Mouse (Mus musculus): ENCODE data around the gene Dnaja1. TPM values are rescaled to one million over a fixed set of nuclear protein-coding genes. Genes with fewer than 3 reads are reported as not detected.

Dnaja1 gene
- polyA plus RNA-seq, 1 experiment from 2014 or later: 546 TPM

DNA sequence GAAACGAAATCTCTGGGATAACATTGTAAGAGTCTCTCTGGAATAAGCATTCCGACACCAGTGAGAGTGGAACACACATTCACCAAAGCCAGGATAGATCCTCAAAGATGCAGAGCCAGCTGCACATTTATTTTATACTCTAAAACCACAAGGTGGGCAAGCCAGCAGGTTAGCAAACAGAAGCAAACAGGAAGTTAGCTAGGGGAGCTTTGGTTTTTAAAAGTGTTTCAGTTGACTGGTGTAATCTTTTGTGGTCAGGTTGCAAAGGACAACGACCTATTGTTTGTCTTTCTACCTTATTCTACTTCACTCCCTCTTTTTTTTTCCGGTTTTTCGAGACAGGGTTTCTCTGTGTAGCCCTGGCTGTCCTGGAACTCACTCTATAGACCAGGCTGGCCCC lies 37.9 kb downstream of the Dnaja1 start:
- Histone ChIP-seq H3K4me3 (no peak overlapping the region), H3K27me3 (ENCODE audit: low read depth, poor library complexity, severe bottlenecking) (no peaks in the 10 kb centered on the region), H3K36me3 (peaks cover 11% of the 10 kb centered on the region), H3K4me1 (peaks cover 2% of the 10 kb centered on the region; the same call in 1 of the 2 replicates), H3K27ac (no peak overlapping the region), H3K9me3 (replicated peaks) (no peaks in the 10 kb centered on the region)
- 58% methylated on average over 5 of the region's 5 CpGs for WGBS
- DNase-seq (ENCODE audit: low spot score): no peak

- H3K4me3 ChIP-seq: peak overlapping the region; percentile 46
- no peaks in the 10 kb centered on the region for H3K9me3 ChIP-seq (replicated peaks)
- no peaks in the 10 kb centered on the region for H3K36me3 ChIP-seq
- H3K27ac ChIP-seq: peak overlapping the region; percentile 89
- WGBS: 12% methylated on average over 12 of the region's 12 CpGs
- peak; percentile 86 for DNase-seq (ENCODE audit: low spot score)
- peaks cover 38% of the 10 kb centered on the region for H3K4me1 ChIP-seq
- H3K27me3 ChIP-seq (ENCODE audit: low read depth, poor library complexity, severe bottlenecking): no peaks in the 10 kb centered on the region
These were observed 52.6 kb downstream of the Dnaja1 start for GRCm38 (mm10) chr4:40774279-40775259.

DNA sequence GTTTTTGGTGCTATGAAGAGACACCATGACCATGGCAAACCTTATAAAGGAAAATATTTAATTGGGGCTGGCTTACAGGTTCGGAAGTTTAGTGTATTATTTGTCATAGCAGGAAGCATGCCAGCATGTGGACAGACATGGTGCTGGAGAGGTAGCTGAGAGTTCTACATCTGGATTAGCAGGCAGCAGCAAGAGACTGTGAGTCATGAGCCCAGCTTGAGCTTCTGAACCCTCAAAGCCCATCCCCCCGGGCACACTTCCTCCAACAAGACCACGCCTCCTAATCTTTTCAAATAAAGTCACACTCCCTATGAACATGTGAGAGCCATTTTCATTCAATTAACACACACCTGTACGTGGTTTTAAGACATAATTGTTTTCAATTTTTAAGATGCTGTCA lies 54.5 kb downstream of the Dnaja1 start:
- DNase-seq (ENCODE audit: low spot score): no peak
- Histone ChIP-seq H3K4me3 (no peak overlapping the region), H3K27ac (no peak overlapping the region), H3K9me3 (replicated peaks) (no peaks in the 10 kb centered on the region), H3K27me3 (ENCODE audit: low read depth, poor library complexity, severe bottlenecking) (no peaks in the 10 kb centered on the region), H3K4me1 (peaks cover 46% of the 10 kb centered on the region), H3K36me3 (no peaks in the 10 kb centered on the region)
- WGBS: 88% methylated on average over 4 of the region's 4 CpGs

- Histone ChIP-seq H3K9me3 (replicated peaks) (no peaks in the 10 kb centered on the region), H3K27ac (peak overlapping the region; percentile 21), H3K27me3 (ENCODE audit: low read depth, poor library complexity, severe bottlenecking) (no peaks in the 10 kb centered on the region), H3K4me3 (no peak overlapping the region), H3K36me3 (no peaks in the 10 kb centered on the region), H3K4me1 (peaks cover 53% of the 10 kb centered on the region)
- no peak for DNase-seq (ENCODE audit: low spot score)
- WGBS: 30% methylated on average over 2 of the region's 2 CpGs
These were observed 55.2 kb downstream of the Dnaja1 start for GRCm38 (mm10) chr4:40777116-40777515.

GRCm38 (mm10) chr4:40778656-40779055 lies 56.7 kb downstream of the Dnaja1 start:
- DNase-seq (ENCODE audit: low spot score): no peak
- Histone ChIP-seq H3K4me1 (peaks cover 52% of the 10 kb centered on the region), H3K27ac (no peak overlapping the region), H3K36me3 (no peaks in the 10 kb centered on the region), H3K27me3 (ENCODE audit: low read depth, poor library complexity, severe bottlenecking) (no peaks in the 10 kb centered on the region), H3K4me3 (no peak overlapping the region), H3K9me3 (replicated peaks) (no peaks in the 10 kb centered on the region)
- 88% methylated on average over 6 of the region's 6 CpGs for WGBS

DNA sequence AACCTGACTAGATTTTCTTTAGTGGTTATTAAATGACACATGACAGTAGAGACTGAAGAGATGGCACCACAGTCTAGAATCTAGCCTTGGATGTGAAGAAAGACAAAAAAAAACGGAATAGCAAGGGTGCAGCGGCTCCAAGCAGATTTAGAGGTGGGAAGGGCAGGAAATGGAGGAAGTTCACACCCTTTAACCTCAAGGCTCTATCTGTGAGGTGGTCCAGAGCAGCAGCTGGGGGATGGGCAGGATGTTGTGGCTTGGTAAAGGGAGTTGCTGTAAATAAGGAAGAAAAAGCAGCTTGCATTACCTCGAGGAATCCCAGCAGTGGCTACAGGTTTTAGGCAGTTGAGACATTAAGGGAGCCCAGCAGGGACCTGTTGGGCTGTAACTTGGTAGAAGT lies 59.2 kb downstream of the Dnaja1 start:
- WGBS: 11% methylated on average over 3 of the region's 3 CpGs
- Histone ChIP-seq H3K4me3 (no peak overlapping the region), H3K9me3 (replicated peaks) (no peaks in the 10 kb centered on the region), H3K27ac (peak overlapping the region; percentile 42), H3K27me3 (ENCODE audit: low read depth, poor library complexity, severe bottlenecking) (no peaks in the 10 kb centered on the region), H3K4me1 (peaks cover 34% of the 10 kb centered on the region), H3K36me3 (no peaks in the 10 kb centered on the region)
- DNase-seq (ENCODE audit: low spot score): no peak

GRCm38 (mm10) chr4:40781797-40782495 lies 60.0 kb downstream of the Dnaja1 start:
- 56% methylated on average over 8 of the region's 8 CpGs for WGBS
- Histone ChIP-seq H3K9me3 (replicated peaks) (no peaks in the 10 kb centered on the region), H3K4me1 (peaks cover 28% of the 10 kb centered on the region), H3K27me3 (ENCODE audit: low read depth, poor library complexity, severe bottlenecking) (no peaks in the 10 kb centered on the region), H3K36me3 (no peaks in the 10 kb centered on the region), H3K27ac (peak overlapping the region; percentile 42), H3K4me3 (no peak overlapping the region)
- DNase-seq (ENCODE audit: low spot score): no peak

DNA sequence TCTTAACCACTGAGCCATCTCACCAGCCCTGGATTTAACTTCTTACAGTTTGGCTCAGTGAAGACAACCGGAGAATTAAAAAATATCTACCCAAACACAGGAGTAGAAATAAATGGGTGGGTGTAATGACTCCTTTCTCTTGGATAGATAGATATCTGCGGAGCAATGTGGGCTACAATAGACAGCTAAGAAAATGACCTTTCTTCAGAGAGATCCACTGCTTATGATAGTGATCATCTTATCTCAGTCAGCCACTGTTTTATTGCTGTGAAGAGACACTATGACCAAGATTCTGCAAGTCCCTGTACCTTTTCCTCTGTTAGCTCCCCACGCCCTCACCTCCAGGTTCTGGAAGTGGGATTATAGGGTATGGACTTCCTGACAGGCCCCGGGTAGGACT lies 61.1 kb downstream of the Dnaja1 start:
- no peak overlapping the region for H3K4me3 ChIP-seq
- H3K27me3 ChIP-seq (ENCODE audit: low read depth, poor library complexity, severe bottlenecking): no peaks in the 10 kb centered on the region
- H3K27ac ChIP-seq: no peak overlapping the region
- peaks cover 18% of the 10 kb centered on the region for H3K4me1 ChIP-seq
- DNase-seq (ENCODE audit: low spot score): no peak
- no peaks in the 10 kb centered on the region for H3K9me3 ChIP-seq (replicated peaks)
- H3K36me3 ChIP-seq: no peaks in the 10 kb centered on the region
- WGBS: 93% methylated on average over 4 of the region's 4 CpGs

GRCm38 (mm10) chr4:40784556-40785169 lies 62.7 kb downstream of the Dnaja1 start:
- 85% methylated on average over 10 of the region's 10 CpGs for WGBS
- DNase-seq (ENCODE audit: low spot score): no peak
- Histone ChIP-seq H3K27ac (no peak overlapping the region), H3K4me3 (no peak overlapping the region), H3K27me3 (ENCODE audit: low read depth, poor library complexity, severe bottlenecking) (no peaks in the 10 kb centered on the region), H3K9me3 (replicated peaks) (no peaks in the 10 kb centered on the region), H3K4me1 (peaks cover 18% of the 10 kb centered on the region), H3K36me3 (no peaks in the 10 kb centered on the region)

GRCm38 (mm10) chr4:40785620-40786166 lies 63.7 kb downstream of the Dnaja1 start:
- Histone ChIP-seq H3K4me1 (peaks cover 17% of the 10 kb centered on the region), H3K27ac (no peak overlapping the region)

DNA sequence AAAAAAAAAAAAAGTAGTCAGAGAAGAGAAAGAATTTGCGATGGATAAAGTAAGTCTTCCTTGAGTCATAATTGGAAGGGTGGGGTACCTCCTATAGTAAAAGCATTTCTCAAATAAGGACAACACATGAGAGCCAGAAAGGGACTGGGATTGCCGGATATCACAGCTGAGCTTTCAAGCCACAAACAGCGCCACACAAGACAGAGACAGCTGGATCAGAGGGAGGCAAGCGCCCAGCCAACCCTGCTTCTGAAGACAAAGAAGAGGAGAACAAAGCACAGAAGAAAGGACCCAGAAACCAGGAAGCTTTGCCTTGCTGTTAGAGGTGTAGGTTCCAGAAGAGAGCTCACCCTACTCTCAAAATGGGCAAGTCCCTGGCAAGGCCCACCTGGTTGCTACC lies 64.6 kb downstream of the Dnaja1 start:
- Histone ChIP-seq H3K27ac (no peak overlapping the region), H3K4me3 (no peak overlapping the region), H3K36me3 (no peaks in the 10 kb centered on the region), H3K27me3 (ENCODE audit: low read depth, poor library complexity, severe bottlenecking) (no peaks in the 10 kb centered on the region), H3K4me1 (peaks cover 9% of the 10 kb centered on the region), H3K9me3 (replicated peaks) (no peaks in the 10 kb centered on the region)
- DNase-seq (ENCODE audit: low spot score): no peak
- 89% methylated on average over 4 of the region's 4 CpGs for WGBS

More at GRCm38 (mm10) chr4:40785620-40786166, 63.7 kb downstream of the Dnaja1 start:
- Histone ChIP-seq H3K4me3 (no peak overlapping the region), H3K9me3 (replicated peaks) (no peaks in the 10 kb centered on the region), H3K36me3 (no peaks in the 10 kb centered on the region), H3K27me3 (ENCODE audit: low read depth, poor library complexity, severe bottlenecking) (no peaks in the 10 kb centered on the region)
- 82% methylated on average over 9 of the region's 9 CpGs for WGBS
- DNase-seq (ENCODE audit: low spot score): no peak
